Mouse (Mus musculus): ENCODE data around the gene Col23a1. TPM values are rescaled to one million over a fixed set of nuclear protein-coding genes. Genes with fewer than 3 reads are reported as not detected.
"Not testable (repeated sequence)": the region's sequence is repeated elsewhere in the genome, so short reads cannot be mapped to it uniquely, and the experiment has no call there.

Gene Col23a1
- total RNA-seq, 2 experiments from 2014 or later, result 5.5 to 8.8 TPM

- peak in 1 of 2 experiments; percentile 41 for DNase-seq (ENCODE audit: low spot score in 2 of 2)
These were observed 37.2 kb downstream of the Col23a1 start for GRCm38 (mm10) chr11:51326908-51327307.

- no peak for DNase-seq (ENCODE audit: low spot score in 2 of 2)
These were observed 38.7 kb downstream of the Col23a1 start for GRCm38 (mm10) chr11:51328387-51328942.

- no peak for DNase-seq (ENCODE audit: low spot score in 2 of 2)
These were observed 40.4 kb downstream of the Col23a1 start for GRCm38 (mm10) chr11:51329837-51330714.

GRCm38 (mm10) chr11:51334017-51334416 lies 44.3 kb downstream of the Col23a1 start:
- DNase-seq (ENCODE audit: low spot score in 2 of 2), result no peak

- DNase-seq (ENCODE audit: low spot score in 2 of 2), result peak; percentile 35 to 62
These were observed 47.9 kb downstream of the Col23a1 start for GRCm38 (mm10) chr11:51337585-51337984.

- DNase-seq (ENCODE audit: low spot score in 2 of 2), result no peak
These were observed 48.7 kb downstream of the Col23a1 start for GRCm38 (mm10) chr11:51338416-51338815.

- DNase-seq (ENCODE audit: low spot score in 2 of 2), result no peak
These were observed 51.4 kb downstream of the Col23a1 start for GRCm38 (mm10) chr11:51341091-51341490.

- DNase-seq (ENCODE audit: low spot score in 2 of 2), result peak; percentile 74 to 89
These were observed 53.1 kb downstream of the Col23a1 start for GRCm38 (mm10) chr11:51342776-51343175.

- DNase-seq (ENCODE audit: low spot score in 2 of 2), result no peak
These were observed 53.6 kb downstream of the Col23a1 start for GRCm38 (mm10) chr11:51343312-51343711.

- no peak for DNase-seq (ENCODE audit: low spot score in 2 of 2)
These were observed 54.1 kb downstream of the Col23a1 start for GRCm38 (mm10) chr11:51343728-51344289.

GRCm38 (mm10) chr11:51345481-51346465 lies 56.1 kb downstream of the Col23a1 start:
- DNase-seq (ENCODE audit: low spot score in 2 of 2), result peak; percentile 32 to 65

- DNase-seq (ENCODE audit: low spot score in 2 of 2), result no peak
These were observed 58.0 kb downstream of the Col23a1 start for GRCm38 (mm10) chr11:51347756-51348155.

- no peak for DNase-seq (ENCODE audit: low spot score in 2 of 2)
These were observed 59.9 kb downstream of the Col23a1 start for GRCm38 (mm10) chr11:51349665-51350064.

- DNase-seq (ENCODE audit: low spot score in 2 of 2), result no peak
These were observed 61.4 kb downstream of the Col23a1 start for GRCm38 (mm10) chr11:51351151-51351550.

GRCm38 (mm10) chr11:51351841-51352240 lies 62.1 kb downstream of the Col23a1 start:
- DNase-seq (ENCODE audit: low spot score in 2 of 2), result no peak

GRCm38 (mm10) chr11:51353746-51354145 lies 64.0 kb downstream of the Col23a1 start:
- DNase-seq (ENCODE audit: low spot score in 2 of 2), result no peak

GRCm38 (mm10) chr11:51358981-51359380 lies 69.3 kb downstream of the Col23a1 start:
- not testable (repeated sequence) for DNase-seq (ENCODE audit: low spot score in 2 of 2)

GRCm38 (mm10) chr11:51364353-51364752 lies 74.6 kb downstream of the Col23a1 start:
- no peak for DNase-seq (ENCODE audit: low spot score in 2 of 2)

- DNase-seq (ENCODE audit: low spot score in 2 of 2), result no peak
These were observed 77.6 kb downstream of the Col23a1 start for GRCm38 (mm10) chr11:51367334-51367733.

- DNase-seq (ENCODE audit: low spot score in 2 of 2), result no peak
These were observed 80.6 kb downstream of the Col23a1 start for GRCm38 (mm10) chr11:51370273-51370672.

- DNase-seq (ENCODE audit: low spot score in 2 of 2), result no peak
These were observed 81.6 kb downstream of the Col23a1 start for GRCm38 (mm10) chr11:51371321-51371720.

Data from layer of hippocampus, adult 18-20 months (tissue).